Mouse (Mus musculus) lung, adult 2 months (tissue): ENCODE measurements around the gene Gabrb1.

ENCODE experiments used
- CTCF ChIP-seq: fragments of 200-500 bp; IDR thresholded peaks from 2 replicates; pipeline ENCODE4 v1.5.1; 2011; ENCODE audit warnings: mild to moderate bottlenecking, low read length, control low read depth; ENCODE audit not compliant: insufficient read depth
- POLR2A ChIP-seq: fragments of 200-500 bp; IDR thresholded peaks from 2 replicates; pipeline ENCODE4 v1.6.1; 2011; ENCODE audit warnings: low read depth, mild to moderate bottlenecking, control low read depth, low read length, borderline replicate concordance; ENCODE audit errors: extremely low read depth

GRCm38 (mm10) chr5:72162855-72163254 is 504.9 kb downstream of the Gabrb1 start:
- no peak for TF ChIP-seq CTCF
- no peak for TF ChIP-seq POLR2A
